Mouse (Mus musculus) cortical plate, adult 2 months (tissue): ENCODE measurements around the gene Hpcal1.

Experiments
- CTCF ChIP-seq: fragments of 200-500 bp; IDR thresholded peaks from 2 replicates; pipeline ENCODE4 v1.5.1; 2011; ENCODE audit warnings: mild to moderate bottlenecking, control low read depth, low read length; ENCODE audit not compliant: insufficient read depth; ENCODE audit errors: extremely low read depth
- POLR2A ChIP-seq: fragments of 200-500 bp; IDR thresholded peaks from 2 replicates; pipeline ENCODE4 v1.6.1; 2011; ENCODE audit warnings: mild to moderate bottlenecking, low read length, control low read depth; ENCODE audit not compliant: insufficient read depth; ENCODE audit errors: extremely low read depth

GRCm38 (mm10) chr12:17641269-17641668 lies 49.4 kb upstream of the Hpcal1 start:
- TF ChIP-seq CTCF (no peak), POLR2A (no peak)
